ENCODE assay signal across 8 mouse cellular contexts in genomic region chr2:172549371-172550155, GRCm38 (mm10). TPM values are rescaled to one million over a fixed set of nuclear protein-coding genes. Genes with fewer than 3 reads are reported as not detected.
DNase-seq lines count a peak whose midpoint lies in the region; ATAC-seq and TF ChIP-seq lines count a peak whose summit lies in the region.
"Had no signal": no experiment of that assay in that cellular context is flagged by ENCODE, and none has a peak within 500 bp of the region (broad histone marks: within the 10 kb centered on the region; RNA-seq: fewer than 3 reads in every experiment).

Gene Tfap2c, plus strand, starts transcription at chr2:172549593.

- no peaks in the 10 kb centered on the region for H3K9me3 ChIP-seq in ES-E14 (ENCODE audit: control insufficient read depth, insufficient read depth, low read depth, low read length)
- no peaks in the 10 kb centered on the region for H3K9me3 ChIP-seq in heart, embryonic 14.5 days (ENCODE audit: control insufficient read depth, low read length)
- H3K9me3 ChIP-seq in limb, embryonic 11.5 days (ENCODE audit: control insufficient read depth, low read length): no peaks in the 10 kb centered on the region
- H3K9me3 ChIP-seq in midbrain, embryonic 16.5 days (replicated peaks; ENCODE audit: control insufficient read depth, low read length, poor library complexity, severe bottlenecking): no peaks in the 10 kb centered on the region

- ATAC-seq in heart, embryonic 14.5 days (ENCODE audit: insufficient number of reproducible peaks, insufficient read depth, low FRiP score, low read depth): peak; percentile 23; the same call in 1 of the 2 replicates
- ATAC-seq in limb, embryonic 11.5 days (ENCODE audit: insufficient number of reproducible peaks, low FRiP score, low TSS enrichment, low read depth): peak; percentile 33; the same call in 1 of the 2 replicates
- ATAC-seq in midbrain, embryonic 16.5 days: no peak

- H3K4me2 ChIP-seq in heart, embryonic 14.5 days (ENCODE audit: low read length): peak within 1 kb of the TSS; percentile 66
- peak within 1 kb of the TSS; percentile 89 for H3K4me2 ChIP-seq in limb, embryonic 11.5 days (ENCODE audit: low read depth, severe bottlenecking)
- H3K4me2 ChIP-seq in midbrain, embryonic 16.5 days (ENCODE audit: low read length): peak within 1 kb of the TSS; percentile 20

- DNase-seq in ES-E14 (ENCODE audit: low read depth, low spot score): peak; percentile 65
- peak; percentile 43 for DNase-seq in adrenal gland, postnatal 10 days
- DNase-seq in limb, embryonic 11.5 days (ENCODE audit: low spot score): peak; percentile 79
- DNase-seq in Muller cell, postnatal 12 days (ENCODE audit: inconsistent ontology term): no peak
- no peak for DNase-seq in right cerebral cortex, postnatal 14 days

- in situ Hi-C loops in ES-E14 (cut with MboI; ENCODE audit: low sequenced_read_pairs in 2 of 2, unreplicated experiment in 2 of 2): loop anchor here in 1 of 2 experiments (10.0 kb wide), 1 partner anchor 55 kb away; no protein-coding TSS in a partner anchor

- peak within 1 kb of the TSS; percentile 6; the same call in 1 of the 2 replicates for H3K27ac ChIP-seq in ES-E14 (ENCODE audit: insufficient read depth, low read depth, low read length, poor library complexity, severe bottlenecking)
- H3K27ac ChIP-seq in heart, embryonic 14.5 days (replicated peaks in 1 of 2; ENCODE audit: control insufficient read depth in 1 of 2, insufficient read depth in 1 of 2, low read depth in 2 of 2, low read length in 2 of 2): no peak within 1 kb of the TSS
- no peak within 1 kb of the TSS for H3K27ac ChIP-seq in limb, embryonic 11.5 days (replicated peaks; ENCODE audit: low read depth, low read length)
- no peak within 1 kb of the TSS for H3K27ac ChIP-seq in midbrain, embryonic 16.5 days (ENCODE audit: low read length)

- peak within 1 kb of the TSS; percentile 72 to 76 for H3K4me3 ChIP-seq in ES-E14 (ENCODE audit: insufficient read depth in 1 of 2, low read depth in 1 of 2, low read length in 2 of 2, poor library complexity in 1 of 2, severe bottlenecking in 1 of 2)
- peak within 1 kb of the TSS; percentile 26 to 41 for H3K4me3 ChIP-seq in heart, embryonic 14.5 days (ENCODE audit: control insufficient read depth in 1 of 2, insufficient read depth in 1 of 2, low read depth in 1 of 2, low read length in 2 of 2)
- H3K4me3 ChIP-seq in limb, embryonic 11.5 days (ENCODE audit: low read depth, low read length): peak within 1 kb of the TSS; percentile 41
- H3K4me3 ChIP-seq in midbrain, embryonic 16.5 days (ENCODE audit: low read depth, low read length): no peak within 1 kb of the TSS

- peaks cover 99% of the 10 kb centered on the region for H3K27me3 ChIP-seq in heart, embryonic 14.5 days (ENCODE audit: control insufficient read depth, insufficient read depth, low read length)
- H3K27me3 ChIP-seq in limb, embryonic 11.5 days (ENCODE audit: control insufficient read depth, insufficient read depth, low read length): peaks cover 65% of the 10 kb centered on the region
- peaks cover 59% of the 10 kb centered on the region for H3K27me3 ChIP-seq in midbrain, embryonic 16.5 days (ENCODE audit: control insufficient read depth, insufficient read depth, low read depth, low read length)

- peak within 1 kb of the TSS; percentile 79 for H3K9ac ChIP-seq in ES-E14 (ENCODE audit: insufficient read depth, low read depth, low read length, poor library complexity, severe bottlenecking)
- 0 out of 2 replicates have a peak within 1 kb of the TSS, but pooled peaks have one; percentile 34 for H3K9ac ChIP-seq in heart, embryonic 14.5 days (ENCODE audit: low read length)
- H3K9ac ChIP-seq in limb, embryonic 11.5 days (ENCODE audit: low read length): peak within 1 kb of the TSS; percentile 40; the same call in 1 of the 2 replicates
- H3K9ac ChIP-seq in midbrain, embryonic 16.5 days (ENCODE audit: low read depth, low read length): no peak within 1 kb of the TSS

- H3K36me3 ChIP-seq in ES-E14 (ENCODE audit: control insufficient read depth, insufficient read depth, low read length, poor library complexity, severe bottlenecking): peaks cover 21% of the 10 kb centered on the region
- H3K36me3 ChIP-seq in heart, embryonic 14.5 days (ENCODE audit: control insufficient read depth, insufficient read depth, low read length): no peaks in the 10 kb centered on the region
- no peaks in the 10 kb centered on the region for H3K36me3 ChIP-seq in limb, embryonic 11.5 days (ENCODE audit: control insufficient read depth, insufficient read depth, low read length)
- no peaks in the 10 kb centered on the region for H3K36me3 ChIP-seq in midbrain, embryonic 16.5 days (ENCODE audit: control insufficient read depth, insufficient read depth, low read length)

- H3K4me1 ChIP-seq in ES-E14 (ENCODE audit: control insufficient read depth in 2 of 2, insufficient read depth in 2 of 2, low read length in 2 of 2, poor library complexity in 1 of 2): peaks cover 4 to 12% of the 10 kb centered on the region in 2 experiments; a peak in 3 of 4 replicates
- peaks cover 9 to 47% of the 10 kb centered on the region in 2 experiments; a peak in 3 of 4 replicates for H3K4me1 ChIP-seq in heart, embryonic 14.5 days (ENCODE audit: control insufficient read depth in 2 of 2, insufficient read depth in 2 of 2, low read length in 2 of 2)
- H3K4me1 ChIP-seq in limb, embryonic 11.5 days (ENCODE audit: control insufficient read depth, insufficient read depth, low read length): peaks cover 34% of the 10 kb centered on the region
- peaks cover 4% of the 10 kb centered on the region; the same call in 1 of the 2 replicates for H3K4me1 ChIP-seq in midbrain, embryonic 16.5 days (ENCODE audit: control insufficient read depth, insufficient read depth, low read length)

- 1% methylated on average over 70 of the region's 70 CpGs for WGBS in heart, embryonic 14.5 days
- WGBS in limb, embryonic 11.5 days: under 1% methylated on average over 70 of the region's 70 CpGs
- under 1% methylated on average over 70 of the region's 70 CpGs for WGBS in midbrain, embryonic 16.5 days

TF ChIP-seq in ES-E14, 5 proteins besides CTCF, POLR2A, EP300 and RAD21:
- no peak for TF ChIP-seq MAFK (IDR thresholded peaks at IDR 0.05; ENCODE audit: insufficient read depth, low read depth, low read length)
- no peak for TF ChIP-seq CHD2 (IDR thresholded peaks at IDR 0.05; ENCODE audit: low read depth, low read length)
- no peak for TF ChIP-seq ZC3H11A (IDR thresholded peaks at IDR 0.05; ENCODE audit: borderline replicate concordance, low read depth, low read length)
- no peak for TF ChIP-seq ZNF384 (IDR thresholded peaks at IDR 0.05; ENCODE audit: low read depth, low read length)
- no peak for TF ChIP-seq HCFC1 (IDR thresholded peaks at IDR 0.05; ENCODE audit: borderline replicate concordance, insufficient read depth, low read length)

RNA-seq across cellular contexts. Expression of gene Tfap2c, which starts in this region (rescaled TPM):
- 18.2 and 19.7 TPM in 2 replicates for total RNA-seq in ES-E14 (2012; rRNA removed)
- not detected for total RNA-seq in adrenal gland, postnatal 10 days (2021)
- not detected in 2 replicates for polyA plus RNA-seq in heart, embryonic 14.5 days (2014; fragmentation: Nextera tagmentation; extraction: Ambion mirVana)
- 5.9 and 7.6 TPM in 2 replicates for polyA plus RNA-seq in limb, embryonic 11.5 days (2014; fragmentation: Nextera tagmentation; extraction: Ambion mirVana)
- 0.20 and 0.25 TPM in 2 replicates for polyA plus RNA-seq in midbrain, embryonic 16.5 days (2015; fragmentation: Nextera tagmentation; extraction: Ambion mirVana)
- total RNA-seq: neutrophil, adult 5-6 weeks had no signal

Comparison
In these comparisons a context has a peak if more than half of its experiments do, and no peak if none do; other contexts are left out.
1. RNA of gene Tfap2c (total RNA-seq): 18.2 to 19.7 TPM in ES-E14; not detected in adrenal gland, postnatal 10 days; every median in the first group is over 10 times any median in the second.
2. Peak in DNase-seq in adrenal gland, postnatal 10 days; RNA of the gene not detected or under 1 TPM.
3. Peak in ATAC-seq, H3K4me3 ChIP-seq, H3K9ac ChIP-seq and H3K4me2 ChIP-seq in heart, embryonic 14.5 days; RNA of the gene not detected or under 1 TPM.
4. DNase-seq: peak in ES-E14 (single experiment) and limb, embryonic 11.5 days (single experiment); none in Muller cell, postnatal 12 days (single experiment) and right cerebral cortex, postnatal 14 days (single experiment).
5. H3K4me2 ChIP-seq: peak in every context shown above with its lines; median percentile 89 in limb, embryonic 11.5 days; 66 in heart, embryonic 14.5 days; 20 in midbrain, embryonic 16.5 days.